Mouse (Mus musculus) hindbrain, postnatal 0 days (tissue): ENCODE measurements around the gene Nav2. TPM values are rescaled to one million over a fixed set of nuclear protein-coding genes. Genes with fewer than 3 reads are reported as not detected.
A peak's percentile ranks its signal among the peaks of the same experiment; 100 is the strongest.

Source experiments
- ATAC-seq: fragments of 200-750 bp; cut with Nextera tagmentation; 2 replicates; pipeline ENCODE4 v1.8.0; 2017; ENCODE audit warnings: mild to moderate bottlenecking, moderate TSS enrichment, moderate library complexity
- DNase-seq: peaks from one replicate; pipeline ENCODE4 v3.0.0-alpha.2; 2015; ENCODE audit warnings: low spot score
- H3K27ac ChIP-seq: fragments of 300-500 bp; sonication (generic); 2 replicates; pipeline ENCODE4 v1.5.1; 2014; ENCODE audit warnings: mild to moderate bottlenecking
- H3K27me3 ChIP-seq: fragments of 300-500 bp; sonication (generic); 2 replicates; pipeline ENCODE4 v1.6.1; 2014; ENCODE audit warnings: low read length, mixed read lengths; ENCODE audit not compliant: insufficient read depth
- H3K36me3 ChIP-seq: fragments of 300-500 bp; sonication (generic); 2 replicates; pipeline ENCODE4 v1.6.1; 2014; ENCODE audit warnings: low read length, mixed read lengths; ENCODE audit not compliant: insufficient read depth
- H3K4me1 ChIP-seq: fragments of 300-500 bp; sonication (generic); 2 replicates; pipeline ENCODE4 v1.6.1; 2014; ENCODE audit warnings: antibody characterized with exemption, low read length, mixed read lengths; ENCODE audit not compliant: insufficient read depth
- H3K4me2 ChIP-seq: fragments of 300-500 bp; sonication (generic); 2 replicates; pipeline ENCODE4 v1.6.1; 2014; ENCODE audit warnings: low read depth, mild to moderate bottlenecking, low read length, moderate library complexity, mixed read lengths
- H3K4me3 ChIP-seq: fragments of 300-500 bp; sonication (generic); 2 replicates; pipeline ENCODE4 v1.5.1; 2014; ENCODE audit warnings: low read length
- H3K9ac ChIP-seq: fragments of 300-500 bp; sonication (generic); replicated peaks from 2 replicates; pipeline ENCODE4 v1.6.1; 2014; ENCODE audit warnings: mild to moderate bottlenecking, low read length, moderate library complexity, mixed read lengths
- H3K9me3 ChIP-seq: fragments of 300-500 bp; sonication (generic); 2 replicates; pipeline ENCODE4 v1.6.1; 2016; ENCODE audit warnings: low read length, mixed read lengths
- CTCF ChIP-seq: IDR thresholded peaks from 2 replicates; pipeline ENCODE4 v1.5.1; 2016; ENCODE audit warnings: antibody characterized with exemption, control low read depth, low read depth
- WGBS: fragments of 180-500 bp; shearing (Covaris S2); extraction: QIAGEN DNeasy Blood & Tissue Kit; methylation state at CpG from one replicate; pipeline ENCODE4 v1.1.7; 2014; 5-methylcytosine and 5-hydroxymethylcytosine counted together
- polyA plus RNA-seq: library from polyadenylated mRNA; unstranded; fragments of >200 nt; fragmentation: Nextera tagmentation; extraction: Ambion mirVana; gene quantifications from 2 replicates; pipeline ENCODE4 v1.2.1, GENCODE M21; 2015
- total RNA-seq: library from RNA; depleted of rRNA; stranded (reverse); fragments of >200 nt; gene quantifications from 2 replicates; pipeline ENCODE4 v1.2.3, GENCODE M21; 2014

The Nav2 gene
- total and polyA plus RNA-seq, 2 experiments from 2014 or later = 20.1 to 64.7 TPM

DNA sequence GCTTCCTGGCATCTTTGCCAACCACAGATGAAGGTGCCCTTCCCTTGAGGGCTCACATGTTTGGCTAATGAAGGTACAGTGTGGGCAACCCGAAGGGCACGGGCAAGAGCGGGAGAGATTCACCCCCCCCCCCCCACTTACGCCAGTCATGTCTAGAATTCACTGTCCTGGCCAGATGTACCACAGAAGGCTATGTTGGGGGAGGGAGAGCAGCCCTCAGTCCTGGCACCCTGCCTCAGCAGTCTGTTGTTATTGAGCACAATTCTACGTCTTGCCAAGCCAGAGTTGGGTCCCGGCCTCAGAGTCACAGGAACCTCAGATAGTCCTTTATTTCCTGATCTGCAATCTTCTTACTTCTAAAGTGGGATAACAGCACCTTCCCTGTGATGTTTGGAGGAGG, 357.9 kb downstream of the Nav2 start:
- 53% methylated on average over 6 of the region's 6 CpGs for WGBS

DNA sequence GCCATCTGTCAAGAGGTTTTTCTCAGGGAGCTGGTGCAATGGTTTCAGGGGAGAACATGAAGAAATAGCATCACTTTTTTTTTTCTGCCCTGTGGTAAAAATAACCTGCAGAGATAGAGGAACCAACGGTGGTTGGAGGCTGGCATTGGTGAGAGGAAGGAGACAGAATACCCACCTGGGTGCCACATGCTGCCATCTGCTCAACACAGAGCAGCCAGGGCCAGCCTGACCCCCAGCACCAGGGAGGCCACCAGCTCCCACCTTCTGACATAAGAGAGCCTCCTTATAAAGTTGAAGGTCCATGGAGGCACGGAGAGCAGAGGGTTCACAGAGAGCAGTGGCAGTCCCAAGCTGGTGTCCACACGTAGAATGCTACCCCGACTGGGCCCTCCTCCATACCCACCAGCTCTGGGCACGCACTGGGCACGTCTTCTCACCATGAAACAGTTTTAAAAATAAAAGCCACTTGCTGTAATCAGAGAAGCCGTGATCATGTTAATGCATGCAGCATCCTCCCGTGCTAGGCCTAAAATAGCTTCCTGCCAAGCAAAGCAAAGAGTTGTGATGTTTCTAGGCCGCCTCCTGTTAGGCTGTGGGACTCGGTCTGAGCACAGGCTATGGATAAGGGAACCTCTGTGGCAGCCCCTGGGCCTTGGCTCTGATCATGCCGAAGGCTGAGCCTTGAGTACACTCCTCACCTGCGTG, 359.3 kb downstream of the Nav2 start:
- ATAC-seq (no peak), DNase-seq (no peak)
- no peaks in the 10 kb centered on the region for H3K9me3 ChIP-seq
- no peak overlapping the region for H3K4me3 ChIP-seq
- no peaks in the 10 kb centered on the region for H3K36me3 ChIP-seq
- no peak overlapping the region for H3K9ac ChIP-seq
- 55% methylated on average over 12 of the region's 12 CpGs for WGBS
- no peaks in the 10 kb centered on the region for H3K27me3 ChIP-seq
- no peak for TF ChIP-seq CTCF
- H3K4me2 ChIP-seq = no peak overlapping the region
- peaks cover 6% of the 10 kb centered on the region; the same call in 1 of the 2 replicates for H3K4me1 ChIP-seq
- no peak overlapping the region for H3K27ac ChIP-seq

More for the DNA sequence above, 357.9 kb downstream of the Nav2 start:
- no peak for TF ChIP-seq CTCF
- Histone ChIP-seq H3K9me3 (no peaks in the 10 kb centered on the region), H3K4me3 (no peak overlapping the region), H3K9ac (no peak overlapping the region), H3K27ac (no peak overlapping the region), H3K4me1 (peaks cover 9% of the 10 kb centered on the region; the same call in 1 of the 2 replicates), H3K27me3 (no peaks in the 10 kb centered on the region), H3K36me3 (no peaks in the 10 kb centered on the region), H3K4me2 (no peak overlapping the region)
- ATAC-seq = no peak
- peak; percentile 74 for DNase-seq

DNA sequence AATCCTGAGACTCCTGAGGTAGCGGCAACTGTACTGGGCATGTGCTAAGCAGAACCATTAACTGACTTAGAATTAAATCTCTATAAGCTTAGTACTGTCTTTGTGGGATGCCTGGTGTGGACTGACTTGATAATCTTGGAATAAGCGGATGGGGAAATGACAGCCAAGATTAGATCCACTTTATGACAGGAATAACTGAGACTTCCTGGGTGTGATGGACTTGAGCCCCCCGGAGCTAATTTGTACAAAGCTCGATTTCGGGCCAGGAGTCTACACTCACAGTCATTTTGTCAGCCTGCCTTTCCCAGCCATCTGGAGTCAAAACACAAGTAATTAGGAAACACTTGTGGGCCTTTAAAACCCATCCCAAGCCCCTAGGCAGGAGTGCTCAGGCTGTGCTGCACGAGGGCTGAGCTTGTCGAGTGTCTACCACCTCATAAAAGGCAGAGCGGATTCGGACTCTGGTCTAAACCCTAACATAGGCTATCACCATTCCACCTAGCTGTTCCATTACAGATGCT, 359.9 kb downstream of the Nav2 start:
- no peaks in the 10 kb centered on the region for H3K27me3 ChIP-seq
- no peaks in the 10 kb centered on the region for H3K9me3 ChIP-seq
- no peak overlapping the region for H3K4me3 ChIP-seq
- no peak for TF ChIP-seq CTCF
- DNase-seq = no peak
- H3K9ac ChIP-seq = no peak overlapping the region
- H3K4me1 ChIP-seq = 0 out of 2 replicates have a peak, but pooled peaks cover 12% of the 10 kb centered on the region
- no peaks in the 10 kb centered on the region for H3K36me3 ChIP-seq
- no peak for ATAC-seq
- no peak overlapping the region for H3K27ac ChIP-seq
- WGBS = 58% methylated on average over 9 of the region's 9 CpGs
- no peak overlapping the region for H3K4me2 ChIP-seq

DNA sequence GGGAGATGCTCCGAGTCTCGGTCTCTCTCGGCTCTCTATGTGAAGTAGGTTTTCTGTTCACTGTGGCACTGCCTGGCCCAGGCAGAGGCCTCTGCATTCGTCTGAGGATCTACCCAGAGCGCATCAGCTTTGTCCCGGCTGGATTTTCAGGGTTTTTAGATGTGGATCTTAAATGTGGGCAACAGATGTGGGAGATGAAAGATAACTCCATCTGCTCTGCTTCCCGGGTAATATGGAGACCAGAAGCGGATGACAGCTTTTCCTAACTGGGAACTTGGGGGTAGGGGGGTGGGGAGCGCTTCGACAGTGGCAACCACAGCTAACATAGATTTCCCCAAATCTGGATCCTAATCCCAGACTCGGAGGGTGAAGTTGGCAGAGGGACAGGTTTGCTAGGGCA, 362.3 kb downstream of the Nav2 start:
- H3K4me2 ChIP-seq = no peak overlapping the region
- H3K9ac ChIP-seq = no peak overlapping the region
- ATAC-seq = no peak
- no peaks in the 10 kb centered on the region for H3K27me3 ChIP-seq
- no peaks in the 10 kb centered on the region for H3K9me3 ChIP-seq
- no peak overlapping the region for H3K27ac ChIP-seq
- WGBS = 61% methylated on average over 11 of the region's 11 CpGs
- DNase-seq = no peak
- no peaks in the 10 kb centered on the region for H3K36me3 ChIP-seq
- H3K4me1 ChIP-seq = peaks cover 24% of the 10 kb centered on the region; the same call in 1 of the 2 replicates
- TF ChIP-seq CTCF = no peak
- H3K4me3 ChIP-seq = no peak overlapping the region

DNA sequence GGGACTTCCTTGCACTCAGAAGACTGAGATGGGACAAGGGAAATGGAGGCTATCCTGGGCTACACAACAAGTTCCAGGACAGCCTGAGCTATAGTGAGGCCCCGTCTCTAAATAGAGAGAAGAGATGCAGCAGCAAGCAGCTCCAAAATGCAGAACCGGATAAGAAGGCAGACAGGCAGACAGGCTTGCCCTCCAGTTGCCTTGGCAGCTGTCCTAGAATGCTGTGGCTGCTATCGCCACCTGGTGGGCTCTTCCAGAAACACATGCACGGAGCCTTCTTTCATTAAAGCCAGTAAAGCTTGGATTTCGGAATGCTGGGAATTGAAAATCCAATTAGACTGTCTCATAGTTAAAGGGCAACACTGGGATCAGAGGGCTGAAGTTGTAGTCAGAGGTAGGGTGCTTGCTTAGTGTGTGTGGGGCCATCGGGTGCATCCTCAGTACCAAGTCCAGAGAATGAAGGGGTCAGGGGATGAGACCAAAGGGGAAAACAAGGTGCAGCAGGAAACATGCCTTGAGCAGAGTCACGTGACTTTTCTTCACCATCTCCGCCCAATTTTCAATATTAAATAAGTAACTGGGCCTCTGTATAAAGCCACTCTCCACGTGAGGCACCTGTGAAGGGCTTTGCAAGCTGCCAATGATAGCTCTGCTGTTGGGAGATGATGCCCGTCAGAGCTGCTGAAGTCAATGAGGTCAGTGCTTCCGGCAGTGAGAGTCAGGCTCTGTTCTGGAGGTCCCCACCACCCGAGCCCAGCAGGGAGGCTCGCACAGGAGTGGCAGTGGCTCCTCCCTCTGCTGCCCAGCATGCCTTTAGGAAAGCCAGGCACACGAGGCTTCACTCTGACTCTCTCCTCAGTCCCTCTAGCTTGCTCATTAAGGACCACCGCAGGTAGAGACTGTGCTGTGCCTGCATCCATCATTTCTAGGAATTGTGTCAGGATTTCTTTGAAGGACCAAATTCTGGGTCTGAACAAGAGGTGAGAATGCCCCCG, 364.2 kb downstream of the Nav2 start:
- peak; percentile 93 for DNase-seq
- H3K36me3 ChIP-seq = no peaks in the 10 kb centered on the region
- 22% methylated on average over 16 of the region's 16 CpGs for WGBS
- no peak overlapping the region for H3K4me3 ChIP-seq
- no peaks in the 10 kb centered on the region for H3K27me3 ChIP-seq
- peaks cover 18% of the 10 kb centered on the region; the same call in 1 of the 2 replicates for H3K4me1 ChIP-seq
- H3K9ac ChIP-seq = no peak overlapping the region
- TF ChIP-seq CTCF = peak; percentile 97
- H3K4me2 ChIP-seq = no peak overlapping the region
- H3K27ac ChIP-seq = no peak overlapping the region
- ATAC-seq = peak; percentile 39
- no peaks in the 10 kb centered on the region for H3K9me3 ChIP-seq

DNA sequence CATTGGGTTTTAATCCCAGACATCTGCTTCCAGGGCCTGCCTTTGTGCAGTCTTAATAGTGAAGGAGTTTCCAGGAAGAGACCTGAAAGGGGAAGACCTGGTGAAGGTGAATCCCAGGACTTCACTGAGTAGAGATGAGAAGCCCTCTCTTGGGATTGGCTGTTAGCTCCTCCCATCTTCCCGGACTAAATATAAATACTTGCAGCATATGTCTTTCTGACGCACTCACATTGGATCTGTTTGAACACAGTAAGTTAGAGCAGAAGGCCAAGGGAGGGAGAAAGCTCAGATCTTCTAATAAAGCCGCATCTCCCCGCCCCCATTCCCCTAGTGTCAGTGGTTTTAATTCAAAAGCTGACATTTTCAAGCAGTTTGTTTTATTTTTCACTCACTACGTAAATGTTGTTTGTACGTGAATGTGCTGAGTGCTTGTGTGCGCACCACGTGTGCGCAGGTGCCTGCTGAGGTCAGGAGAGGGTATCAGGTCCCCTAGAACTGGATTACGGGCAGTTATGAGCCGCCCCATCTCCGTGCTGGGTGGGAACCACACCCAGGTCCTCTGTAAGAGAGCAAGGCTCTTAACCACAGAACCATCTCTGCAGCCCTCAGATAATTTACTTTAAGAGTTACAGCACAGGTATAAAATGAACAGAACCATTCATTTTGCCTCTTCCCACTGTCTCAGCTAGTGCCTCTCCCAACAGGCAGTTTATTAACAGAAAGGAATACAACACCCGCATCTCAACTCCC, 365.6 kb downstream of the Nav2 start:
- no peak for TF ChIP-seq CTCF
- 83% methylated on average over 13 of the region's 13 CpGs for WGBS
- no peak for ATAC-seq

More for the DNA sequence above, 365.6 kb downstream of the Nav2 start:
- Histone ChIP-seq H3K4me1 (peaks cover 18% of the 10 kb centered on the region; the same call in 1 of the 2 replicates), H3K36me3 (no peaks in the 10 kb centered on the region), H3K27ac (no peak overlapping the region), H3K4me3 (no peak overlapping the region), H3K4me2 (no peak overlapping the region), H3K9me3 (no peaks in the 10 kb centered on the region), H3K27me3 (no peaks in the 10 kb centered on the region), H3K9ac (no peak overlapping the region)
- DNase-seq = no peak
